Mouse (Mus musculus): ENCODE measurements around the gene Zfp106.

Zfp106 gene

GRCm38 (mm10) chr2:120556868-120557267 lies 6.8 kb downstream of the Zfp106 start:
- DNase-seq (ENCODE audit: low read depth, low spot score): no peak

GRCm38 (mm10) chr2:120544732-120545131 lies 18.9 kb downstream of the Zfp106 start:
- no peak for DNase-seq (ENCODE audit: low read depth, low spot score)

GRCm38 (mm10) chr2:120539778-120540208 lies 23.9 kb downstream of the Zfp106 start:
- no peak for DNase-seq (ENCODE audit: low read depth, low spot score)

- DNase-seq (ENCODE audit: low read depth, low spot score): no peak
Measured at GRCm38 (mm10) chr2:120539333-120539732, 24.3 kb downstream of the Zfp106 start.

- DNase-seq (ENCODE audit: low read depth, low spot score): no peak
Measured at GRCm38 (mm10) chr2:120531223-120531622, 32.4 kb downstream of the Zfp106 start.

- no peak for DNase-seq (ENCODE audit: low read depth, low spot score)
Measured at GRCm38 (mm10) chr2:120529531-120529930, 34.1 kb downstream of the Zfp106 start.

- DNase-seq (ENCODE audit: low read depth, low spot score): no peak
Measured at GRCm38 (mm10) chr2:120526771-120527170, 36.9 kb downstream of the Zfp106 start.

- DNase-seq (ENCODE audit: low read depth, low spot score): no peak
Measured at GRCm38 (mm10) chr2:120518547-120519210, 45.0 kb downstream of the Zfp106 start.

GRCm38 (mm10) chr2:120514181-120514580 lies 49.5 kb downstream of the Zfp106 start:
- DNase-seq (ENCODE audit: low read depth, low spot score): no peak

- DNase-seq (ENCODE audit: low read depth, low spot score): no peak
Measured at GRCm38 (mm10) chr2:120503992-120504391, 59.7 kb downstream of the Zfp106 start.

- DNase-seq (ENCODE audit: low read depth, low spot score): no peak
Measured at GRCm38 (mm10) chr2:120503094-120503493, 60.5 kb downstream of the Zfp106 start.

GRCm38 (mm10) chr2:120502605-120502990 lies 61.0 kb downstream of the Zfp106 start:
- DNase-seq (ENCODE audit: low read depth, low spot score): no peak

GRCm38 (mm10) chr2:120501931-120502604 lies 61.6 kb downstream of the Zfp106 start:
- no peak for DNase-seq (ENCODE audit: low read depth, low spot score)

GRCm38 (mm10) chr2:120501136-120501918 lies 62.3 kb downstream of the Zfp106 start:
- no peak for DNase-seq (ENCODE audit: low read depth, low spot score)

- no peak for DNase-seq (ENCODE audit: low read depth, low spot score)
Measured at GRCm38 (mm10) chr2:120499971-120500471, 63.6 kb downstream of the Zfp106 start.

- DNase-seq (ENCODE audit: low read depth, low spot score): no peak
Measured at GRCm38 (mm10) chr2:120496511-120496910, 67.1 kb downstream of the Zfp106 start.

GRCm38 (mm10) chr2:120493254-120493653 lies 70.4 kb downstream of the Zfp106 start:
- DNase-seq (ENCODE audit: low read depth, low spot score): no peak

GRCm38 (mm10) chr2:120484241-120484640 lies 79.4 kb downstream of the Zfp106 start:
- no peak for DNase-seq (ENCODE audit: low read depth, low spot score)

- DNase-seq (ENCODE audit: low read depth, low spot score): no peak
Measured at GRCm38 (mm10) chr2:120482506-120483389, 80.9 kb downstream of the Zfp106 start.

- DNase-seq (ENCODE audit: low read depth, low spot score): no peak
Measured at GRCm38 (mm10) chr2:120481921-120482320, 81.7 kb downstream of the Zfp106 start.

GRCm38 (mm10) chr2:120478600-120478999 lies 85.0 kb downstream of the Zfp106 start:
- DNase-seq (ENCODE audit: low read depth, low spot score): peak; percentile 51
